Mouse (Mus musculus) heart, postnatal 0 days (tissue): ENCODE data around the gene Zfp771.

ENCODE experiments used
- CTCF ChIP-seq: IDR thresholded peaks from 2 replicates; pipeline ENCODE4 v1.5.1; 2016; ENCODE audit warnings: antibody characterized with exemption, control low read depth, low read depth
- EP300 ChIP-seq: IDR thresholded peaks from 2 replicates; pipeline ENCODE4 v1.6.1; 2016; ENCODE audit warnings: antibody characterized with exemption, low read depth

- TF ChIP-seq EP300 (no peak), CTCF (no peak)
These were observed 15.3 kb downstream of the Zfp771 start for GRCm38 (mm10) chr7:127259186-127259905.
